Mouse (Mus musculus) heart, adult 2 months (tissue): ENCODE measurements around the gene Entpd2.

ENCODE experiments used
- CTCF ChIP-seq: fragments of 200-600 bp; IDR thresholded peaks from 2 replicates; pipeline ENCODE4 v1.8.1; 2022; ENCODE audit warnings: antibody characterized with exemption, mild to moderate bottlenecking, moderate library complexity
- POLR2A ChIP-seq: fragments of 200-500 bp; IDR thresholded peaks from 2 replicates; pipeline ENCODE4 v1.6.1; 2011; ENCODE audit warnings: mild to moderate bottlenecking, low read depth, low read length, control low read depth; ENCODE audit not compliant: insufficient read depth

GRCm38 (mm10) chr2:25373431-25373830, 22.2 kb upstream of the Entpd2 start:
- TF ChIP-seq CTCF = no peak
- TF ChIP-seq POLR2A = no peak
